Mouse (Mus musculus) liver, embryonic 14.5 days (tissue): ENCODE results near the gene Podxl. TPM values are rescaled to one million over a fixed set of nuclear protein-coding genes. Genes with fewer than 3 reads are reported as not detected.

Experiments used
- ATAC-seq: fragments of 200-750 bp; cut with Nextera tagmentation; 2 replicates; pipeline ENCODE4 v1.8.0; 2017; ENCODE audit warnings: moderate number of reproducible peaks, mild to moderate bottlenecking, moderate library complexity; ENCODE audit not compliant: insufficient read depth
- DNase-seq, 3 experiments: peaks; one replicate each; pipeline ENCODE4 v3.0.0-alpha.2; 2012 to 2013; ENCODE audit warnings: low read depth in 3 of 3, low spot score in 3 of 3
- H3K27ac ChIP-seq: fragments of 300-500 bp; sonication (generic); 2 replicates; pipeline ENCODE4 v1.5.1; 2014; ENCODE audit warnings: moderate library complexity, mild to moderate bottlenecking, control low read depth, inconsistent platforms
- H3K27me3 ChIP-seq: fragments of 300-500 bp; sonication (generic); 2 replicates; pipeline ENCODE4 v1.6.1; 2014; ENCODE audit warnings: mild to moderate bottlenecking, low read length, moderate library complexity; ENCODE audit not compliant: control insufficient read depth, insufficient read depth
- H3K36me3 ChIP-seq: fragments of 300-500 bp; sonication (generic); replicated peaks from 2 replicates; pipeline ENCODE4 v1.6.1; 2014; ENCODE audit warnings: low read depth; ENCODE audit not compliant: control insufficient read depth, insufficient read depth
- H3K4me1 ChIP-seq, 2 experiments: fragments of 200-500 bp in 1 of 2; fragments of 300-500 bp in 1 of 2; sonication (generic) in 1 of 2; replicated peaks; 2 replicates each; pipeline ENCODE4 v1.6.1; 2012 to 2014; ENCODE audit warnings: antibody characterized with exemption in 1 of 2, inconsistent platforms in 1 of 2, low read length in 1 of 2; ENCODE audit not compliant: control insufficient read depth in 2 of 2, insufficient read depth in 2 of 2
- H3K4me2 ChIP-seq: fragments of 300-500 bp; sonication (generic); 2 replicates; pipeline ENCODE4 v1.6.1; 2014; ENCODE audit warnings: low read depth, mild to moderate bottlenecking, control low read depth, moderate library complexity
- H3K4me3 ChIP-seq, 2 experiments: fragments of 200-500 bp in 1 of 2; fragments of 300-500 bp in 1 of 2; sonication (generic) in 1 of 2; 2 replicates each; pipeline ENCODE4 v1.5.1; 2012 to 2014; ENCODE audit warnings: low read depth in 2 of 2, low read length in 2 of 2, mild to moderate bottlenecking in 2 of 2, control low read depth in 1 of 2, inconsistent platforms in 1 of 2, moderate library complexity in 1 of 2; ENCODE audit not compliant: insufficient read depth in 1 of 2
- H3K9ac ChIP-seq: fragments of 300-500 bp; sonication (generic); replicated peaks from 2 replicates; pipeline ENCODE4 v1.6.1; 2014; ENCODE audit warnings: mild to moderate bottlenecking, control low read depth, moderate library complexity
- H3K9me3 ChIP-seq: fragments of 300-500 bp; sonication (generic); 2 replicates; pipeline ENCODE4 v1.6.1; 2016; ENCODE audit warnings: low read length, mixed read lengths; ENCODE audit not compliant: control insufficient read depth
- CTCF ChIP-seq: IDR thresholded peaks from 2 replicates; pipeline ENCODE4 v1.5.1; 2016; ENCODE audit warnings: antibody characterized with exemption, low read depth, control low read depth
- EP300 ChIP-seq: IDR thresholded peaks from 2 replicates; pipeline ENCODE4 v1.6.1; 2016; ENCODE audit warnings: antibody characterized with exemption, low read depth
- WGBS: fragments of 180-500 bp; shearing (Covaris S2); extraction: QIAGEN DNeasy Blood & Tissue Kit; methylation state at CpG from one replicate; pipeline ENCODE4 v1.1.7; 2014; ENCODE audit not compliant: insufficient replicate concordance; 5-methylcytosine and 5-hydroxymethylcytosine counted together
- polyA plus RNA-seq, 2 experiments: library from polyadenylated mRNA; depleted of rRNA in 1 of 2; stranded (reverse) in 1 of 2; unstranded in 1 of 2; fragments of >200 nt; fragmentation: Nextera tagmentation in 1 of 2; extraction: Ambion mirVana in 1 of 2; gene quantifications; 2 replicates each; pipeline versions ENCODE4 v1.2.1 to v1.2.3; 2012 to 2014

The Podxl gene
- polyA plus RNA-seq, 2 experiments = 5.0 to 8.2 TPM

- Histone ChIP-seq H3K27me3 (no peaks in the 10 kb centered on the region), H3K4me2 (no peak overlapping the region; the same call in 1 of the 2 replicates), H3K27ac (peak overlapping the region; percentile 46), H3K9ac (no peak overlapping the region), H3K4me3 (no peak overlapping the region), H3K36me3 (peaks cover under 1% of the 10 kb centered on the region), H3K4me1 (peaks cover 23 to 34% of the 10 kb centered on the region in 2 experiments), H3K9me3 (no peaks in the 10 kb centered on the region)
- DNase-seq = no peak
- WGBS = 51% methylated on average over 2 of the region's 2 CpGs
- TF ChIP-seq CTCF = no peak
- TF ChIP-seq EP300 = no peak
- no peak for ATAC-seq
Measured at GRCm38 (mm10) chr6:31518338-31518698, 45.5 kb downstream of the Podxl start.

- no peaks in the 10 kb centered on the region for H3K27me3 ChIP-seq
- H3K4me3 ChIP-seq = no peak overlapping the region
- peaks cover 23 to 37% of the 10 kb centered on the region in 2 experiments for H3K4me1 ChIP-seq
- no peak for ATAC-seq
- 63% methylated on average over 9 of the region's 9 CpGs for WGBS
- H3K9ac ChIP-seq = no peak overlapping the region
- peak overlapping the region; percentile 46 for H3K27ac ChIP-seq
- TF ChIP-seq CTCF (no peak), EP300 (no peak)
- peaks cover 2% of the 10 kb centered on the region for H3K36me3 ChIP-seq
- DNase-seq = no peak
- H3K9me3 ChIP-seq = no peaks in the 10 kb centered on the region
- no peak overlapping the region; the same call in none of the 2 replicates for H3K4me2 ChIP-seq
Measured at GRCm38 (mm10) chr6:31517681-31518337, 46.0 kb downstream of the Podxl start.

- Histone ChIP-seq H3K36me3 (peaks cover 2% of the 10 kb centered on the region), H3K27ac (no peak overlapping the region), H3K4me1 (peaks cover 11 to 23% of the 10 kb centered on the region in 2 experiments), H3K9ac (no peak overlapping the region), H3K27me3 (no peaks in the 10 kb centered on the region), H3K4me3 (no peak overlapping the region), H3K4me2 (no peak overlapping the region), H3K9me3 (no peaks in the 10 kb centered on the region)
- WGBS = 34% methylated on average over 6 of the region's 6 CpGs
- DNase-seq (no peak), ATAC-seq (peak; percentile 27; the same call in 1 of the 2 replicates)
- TF ChIP-seq EP300 (no peak), CTCF (no peak)
Measured at GRCm38 (mm10) chr6:31513726-31514125, 50.1 kb downstream of the Podxl start.

GRCm38 (mm10) chr6:31502614-31503013 is 61.2 kb downstream of the Podxl start:
- 88% methylated on average over 2 of the region's 2 CpGs for WGBS
- no peak overlapping the region for H3K9ac ChIP-seq
- no peaks in the 10 kb centered on the region for H3K4me1 ChIP-seq
- H3K36me3 ChIP-seq = peaks cover 5% of the 10 kb centered on the region
- H3K4me3 ChIP-seq = no peak overlapping the region
- DNase-seq = no peak
- H3K27me3 ChIP-seq = no peaks in the 10 kb centered on the region
- H3K4me2 ChIP-seq = no peak overlapping the region
- TF ChIP-seq CTCF = no peak
- ATAC-seq = no peak
- no peak overlapping the region for H3K27ac ChIP-seq
- H3K9me3 ChIP-seq = no peaks in the 10 kb centered on the region

- TF ChIP-seq EP300 = no peak
- H3K4me1 ChIP-seq = no peaks in the 10 kb centered on the region
- H3K27ac ChIP-seq = no peak overlapping the region
- peaks cover 14% of the 10 kb centered on the region for H3K36me3 ChIP-seq
- no peak overlapping the region for H3K4me3 ChIP-seq
- no peak for ATAC-seq
- H3K4me2 ChIP-seq = no peak overlapping the region
- no peak for DNase-seq
- no peaks in the 10 kb centered on the region for H3K27me3 ChIP-seq
- H3K9me3 ChIP-seq = no peaks in the 10 kb centered on the region
- no peak overlapping the region for H3K9ac ChIP-seq
Measured at GRCm38 (mm10) chr6:31500691-31501090, 63.1 kb downstream of the Podxl start.
